Mouse (Mus musculus): Measurements from ENCODE around the gene Fam162b. TPM values are rescaled to one million over a fixed set of nuclear protein-coding genes. Genes with fewer than 3 reads are reported as not detected.

Gene Fam162b
- polyA plus RNA-seq (2012; rRNA removed) = 0.87 TPM in 1 of 2 replicates, not detected in the other

GRCm38 (mm10) chr10:51590139-51590574 lies at the start of gene Fam162b:
Fam162b (minus strand) TSS chr10:51590517.

GRCm38 (mm10) chr10:51631411-51632136 lies 41.3 kb upstream of the Fam162b start, which contains the start of gene Gprc6a:
Gprc6a (minus strand) TSS chr10:51631461.

Other genes starting within 250 kb of the Fam162b start
- gene Gm49339, start 109.9 kb downstream of the Fam162b start, polyA plus RNA-seq (2012; rRNA removed) = 2.9 and 4.4 TPM in 2 replicates
- 1.4 and 2.5 TPM in 2 replicates for gene Lilr4b, start 109.9 kb downstream of the Fam162b start, polyA plus RNA-seq (2012; rRNA removed)
- gene Lilrb4a, start 99.6 kb downstream of the Fam162b start, polyA plus RNA-seq (2012; rRNA removed) = 1.3 and 1.8 TPM in 2 replicates
- not detected in 2 replicates for gene Gprc6a, start 40.9 kb upstream of the Fam162b start, polyA plus RNA-seq (2012; rRNA removed)
- not detected in 2 replicates for gene Rfx6, start 87.2 kb upstream of the Fam162b start, polyA plus RNA-seq (2012; rRNA removed)